Mouse (Mus musculus): ENCODE measurements around the gene Nicn1. TPM values are rescaled to one million over a fixed set of nuclear protein-coding genes. Genes with fewer than 3 reads are reported as not detected.

Nicn1 gene
- total and polyA plus RNA-seq, 3 experiments, result 7.4 to 12.9 (median 9.7) TPM

GRCm38 (mm10) chr9:108339886-108340257, 49.6 kb downstream of the Nicn1 start:
- H3K79me2 ChIP-seq (replicated peaks; ENCODE audit: control insufficient read depth, extremely low read depth, insufficient read depth, poor library complexity, severe bottlenecking), result peaks cover 10% of the 10 kb centered on the region
- TF ChIP-seq ELF1 (IDR thresholded peaks at IDR 0.05; ENCODE audit: low read depth, low read length) (no peak), ZC3H11A (IDR thresholded peaks at IDR 0.05; ENCODE audit: low read depth, low read length) (no peak), CHD1 (IDR thresholded peaks at IDR 0.05; ENCODE audit: low read depth, low read length) (0 out of 2 replicates have a peak, but pooled peaks have one; percentile 45), MAZ (IDR thresholded peaks at IDR 0.05; ENCODE audit: low read depth, low read length) (no peak), IRF4 (IDR thresholded peaks at IDR 0.05; ENCODE audit: low read depth, low read length) (0 out of 2 replicates have a peak, but pooled peaks have one; percentile 13)
- peaks cover 11 to 34% of the 10 kb centered on the region in 2 experiments for H3K36me3 ChIP-seq (replicated peaks in 1 of 2; ENCODE audit: control insufficient read depth in 1 of 2, insufficient read depth in 1 of 2, low read length in 1 of 2)
- H3K4me1 ChIP-seq (ENCODE audit: control insufficient read depth in 1 of 2, insufficient read depth in 2 of 2), result peaks cover 14 to 38% of the 10 kb centered on the region in 2 experiments
- dilution Hi-C loops (cut with MboI; ENCODE audit: extremely low pct_ligation_motif_present, extremely low pct_unique_long_range_greater_than_20kb, low sequenced_read_pairs), result no loop called here
- peak overlapping the region; percentile 87 to 91 (median 89) for H3K4me3 ChIP-seq (replicated peaks in 1 of 3; ENCODE audit: low read depth in 2 of 3, low read length in 2 of 3, poor library complexity in 1 of 3)
- H3K9ac ChIP-seq (ENCODE audit: insufficient read depth, low read depth), result peak overlapping the region; percentile 81
- H3K27me3 ChIP-seq (replicated peaks), result no peaks in the 10 kb centered on the region
- DNase-seq (ENCODE audit: extremely low read depth), result peak; percentile 44
- H3K9me3 ChIP-seq (replicated peaks; ENCODE audit: low read length), result no peaks in the 10 kb centered on the region
- peak overlapping the region; percentile 81 for H3K27ac ChIP-seq (ENCODE audit: insufficient read depth, low read depth)
- peak overlapping the region; percentile 75 for H3K4me2 ChIP-seq (ENCODE audit: insufficient read depth, low read depth, poor library complexity, severe bottlenecking)
- in situ Hi-C loops (cut with MboI; ENCODE audit: low pct_ligation_motif_present, low pct_unique_long_range_greater_than_20kb, low sequenced_read_pairs), result no loop called here

- peaks cover 5 to 28% of the 10 kb centered on the region in 2 experiments for H3K36me3 ChIP-seq (replicated peaks in 1 of 2; ENCODE audit: control insufficient read depth in 1 of 2, insufficient read depth in 1 of 2, low read length in 1 of 2)
These were observed 50.3 kb downstream of the Nicn1 start for GRCm38 (mm10) chr9:108340258-108341138.

DNA sequence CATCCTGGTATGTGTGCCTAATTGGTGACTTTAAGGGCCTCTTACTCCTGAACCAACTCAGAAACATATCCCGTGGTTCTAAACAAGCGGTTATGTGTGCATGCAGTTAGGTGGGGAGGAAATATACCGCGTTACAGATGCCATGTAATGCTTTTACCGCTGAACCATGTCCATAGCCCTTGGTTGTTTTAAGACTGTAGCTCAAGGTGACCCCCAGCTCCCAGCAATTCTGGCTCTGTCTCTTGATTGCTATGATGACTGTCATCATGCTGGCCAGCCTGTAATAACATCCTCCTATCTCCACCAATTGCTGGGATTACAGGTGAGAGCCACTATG, 50.9 kb downstream of the Nicn1 start:
- Histone ChIP-seq H3K27ac (ENCODE audit: insufficient read depth, low read depth) (peak overlapping the region; percentile 13; the same call in 1 of the 2 replicates), H3K4me2 (ENCODE audit: insufficient read depth, low read depth, poor library complexity, severe bottlenecking) (peak overlapping the region; percentile 75), H3K79me2 (replicated peaks; ENCODE audit: control insufficient read depth, extremely low read depth, insufficient read depth, poor library complexity, severe bottlenecking) (peaks cover 10% of the 10 kb centered on the region), H3K27me3 (replicated peaks) (no peaks in the 10 kb centered on the region), H3K4me3 (replicated peaks in 1 of 3; ENCODE audit: low read depth in 2 of 3, low read length in 2 of 3, poor library complexity in 1 of 3) (peak overlapping the region in 1 of 3 experiments; percentile 87), H3K4me1 (ENCODE audit: control insufficient read depth in 1 of 2, insufficient read depth in 2 of 2) (peaks cover 14 to 41% of the 10 kb centered on the region in 2 experiments), H3K36me3 (replicated peaks in 1 of 2; ENCODE audit: control insufficient read depth in 1 of 2, insufficient read depth in 1 of 2, low read length in 1 of 2) (peaks cover 1 to 24% of the 10 kb centered on the region in 2 experiments), H3K9ac (ENCODE audit: insufficient read depth, low read depth) (peak overlapping the region; percentile 81; the same call in 1 of the 2 replicates), H3K9me3 (replicated peaks; ENCODE audit: low read length) (no peaks in the 10 kb centered on the region)
- dilution Hi-C loops (cut with MboI; ENCODE audit: extremely low pct_ligation_motif_present, extremely low pct_unique_long_range_greater_than_20kb, low sequenced_read_pairs) (no loop called here), in situ Hi-C loops (cut with MboI; ENCODE audit: low pct_ligation_motif_present, low pct_unique_long_range_greater_than_20kb, low sequenced_read_pairs) (no loop called here)
- DNase-seq (ENCODE audit: extremely low read depth), result no peak
- peak; percentile 36; the same call in 1 of the 2 replicates for TF ChIP-seq POLR2A (IDR thresholded peaks at IDR 0.05; ENCODE audit: low read depth, low read length)
- TF ChIP-seq SMC3 (IDR thresholded peaks at IDR 0.05; ENCODE audit: low read depth, low read length), result no peak
- no peak for TF ChIP-seq CHD2 (IDR thresholded peaks at IDR 0.05; ENCODE audit: low read length)

More at GRCm38 (mm10) chr9:108340258-108341138, 50.3 kb downstream of the Nicn1 start:
- in situ Hi-C loops (cut with MboI; ENCODE audit: low pct_ligation_motif_present, low pct_unique_long_range_greater_than_20kb, low sequenced_read_pairs), result no loop called here
- DNase-seq (ENCODE audit: extremely low read depth), result peak; percentile 68
- Histone ChIP-seq H3K4me1 (ENCODE audit: control insufficient read depth in 1 of 2, insufficient read depth in 2 of 2) (peaks cover 14 to 38% of the 10 kb centered on the region in 2 experiments), H3K9ac (ENCODE audit: insufficient read depth, low read depth) (peak overlapping the region; percentile 81), H3K9me3 (replicated peaks; ENCODE audit: low read length) (no peaks in the 10 kb centered on the region), H3K4me2 (ENCODE audit: insufficient read depth, low read depth, poor library complexity, severe bottlenecking) (peak overlapping the region; percentile 75), H3K79me2 (replicated peaks; ENCODE audit: control insufficient read depth, extremely low read depth, insufficient read depth, poor library complexity, severe bottlenecking) (peaks cover 10% of the 10 kb centered on the region), H3K27me3 (replicated peaks) (no peaks in the 10 kb centered on the region), H3K27ac (ENCODE audit: insufficient read depth, low read depth) (peak overlapping the region; percentile 81), H3K4me3 (replicated peaks in 1 of 3; ENCODE audit: low read depth in 2 of 3, low read length in 2 of 3, poor library complexity in 1 of 3) (peak overlapping the region; percentile 87 to 91 (median 89))
- TF ChIP-seq ELF1 (IDR thresholded peaks at IDR 0.05; ENCODE audit: low read depth, low read length) (peak; percentile 33; the same call in 1 of the 2 replicates), NRF1 (IDR thresholded peaks at IDR 0.05; ENCODE audit: low read depth, low read length) (no peak)
- dilution Hi-C loops (cut with MboI; ENCODE audit: extremely low pct_ligation_motif_present, extremely low pct_unique_long_range_greater_than_20kb, low sequenced_read_pairs), result no loop called here

Data from CH12.LX (cell line).